ENCODE assay signal across 8 mouse cellular contexts in genomic region chr13:36577916-36578568, GRCm38 (mm10).
DNase-seq lines count a peak whose midpoint lies in the region; ATAC-seq and TF ChIP-seq lines count a peak whose summit lies in the region.

No protein-coding gene starts in this region.

- no peaks in the 10 kb centered on the region for H3K9me3 ChIP-seq in embryonic facial prominence, embryonic 12.5 days
- no peaks in the 10 kb centered on the region for H3K9me3 ChIP-seq in hindbrain, embryonic 12.5 days (replicated peaks)
- H3K9me3 ChIP-seq in midbrain, embryonic 11.5 days (ENCODE audit: control insufficient read depth, low read length) = no peaks in the 10 kb centered on the region

- no peaks in the 10 kb centered on the region for H3K4me1 ChIP-seq in heart, adult 2 months (ENCODE audit: control insufficient read depth, insufficient read depth, low read length)
- peaks cover 9% of the 10 kb centered on the region for H3K4me1 ChIP-seq in embryonic facial prominence, embryonic 12.5 days
- peaks cover 21% of the 10 kb centered on the region for H3K4me1 ChIP-seq in hindbrain, embryonic 12.5 days
- peaks cover 6% of the 10 kb centered on the region for H3K4me1 ChIP-seq in midbrain, embryonic 11.5 days (ENCODE audit: control insufficient read depth, insufficient read depth, low read length)

- no peak overlapping the region for H3K9ac ChIP-seq in heart, adult 2 months (ENCODE audit: low read depth, low read length)
- H3K9ac ChIP-seq in embryonic facial prominence, embryonic 12.5 days = no peak overlapping the region
- no peak overlapping the region for H3K9ac ChIP-seq in hindbrain, embryonic 12.5 days
- no peak overlapping the region for H3K9ac ChIP-seq in midbrain, embryonic 11.5 days (ENCODE audit: low read length)

- intact Hi-C loops in heart, adult 2 months (cut with DNase I) = loop anchor here (10.0 kb wide), 1 partner anchor 737 kb away; no protein-coding TSS in a partner anchor

- no peaks in the 10 kb centered on the region for H3K36me3 ChIP-seq in heart, adult 2 months (ENCODE audit: control insufficient read depth, insufficient read depth, low read length)
- no peaks in the 10 kb centered on the region for H3K36me3 ChIP-seq in embryonic facial prominence, embryonic 12.5 days
- H3K36me3 ChIP-seq in hindbrain, embryonic 12.5 days = no peaks in the 10 kb centered on the region
- no peaks in the 10 kb centered on the region for H3K36me3 ChIP-seq in midbrain, embryonic 11.5 days (ENCODE audit: control insufficient read depth, insufficient read depth, low read length)

- no peak for TF ChIP-seq POLR2A in heart, adult 2 months (IDR thresholded peaks at IDR 0.05; ENCODE audit: insufficient read depth, low read depth, low read length)

- ATAC-seq in embryonic facial prominence, embryonic 12.5 days (ENCODE audit: insufficient number of reproducible peaks, insufficient read depth, low FRiP score, low TSS enrichment) = 0 out of 2 replicates have a peak, but pooled peaks have one; percentile 12
- ATAC-seq in hindbrain, embryonic 12.5 days (ENCODE audit: low FRiP score) = peak; percentile 33; the same call in 1 of the 2 replicates
- peak; percentile 40 for ATAC-seq in midbrain, embryonic 11.5 days (ENCODE audit: low FRiP score)

- H3K27me3 ChIP-seq in heart, adult 2 months (ENCODE audit: control insufficient read depth, insufficient read depth, low read length) = peaks cover 3% of the 10 kb centered on the region
- H3K27me3 ChIP-seq in embryonic facial prominence, embryonic 12.5 days = no peaks in the 10 kb centered on the region
- no peaks in the 10 kb centered on the region for H3K27me3 ChIP-seq in hindbrain, embryonic 12.5 days
- H3K27me3 ChIP-seq in midbrain, embryonic 11.5 days (ENCODE audit: control insufficient read depth, insufficient read depth, low read length) = no peaks in the 10 kb centered on the region; the same call in 1 of the 2 replicates

- H3K27ac ChIP-seq in heart, adult 2 months = no peak overlapping the region
- no peak overlapping the region for H3K27ac ChIP-seq in embryonic facial prominence, embryonic 12.5 days
- H3K27ac ChIP-seq in hindbrain, embryonic 12.5 days = peak overlapping the region; percentile 62; the same call in 1 of the 2 replicates
- no peak overlapping the region for H3K27ac ChIP-seq in midbrain, embryonic 11.5 days (ENCODE audit: low read depth, low read length)

- TF ChIP-seq EP300 in heart, adult 2 months (IDR thresholded peaks at IDR 0.05; ENCODE audit: insufficient read depth, low read depth, low read length) = no peak

- H3K4me2 ChIP-seq in embryonic facial prominence, embryonic 12.5 days (replicated peaks) = peak overlapping the region; percentile 55; the same call in 1 of the 2 replicates
- H3K4me2 ChIP-seq in hindbrain, embryonic 12.5 days (replicated peaks) = peak overlapping the region; percentile 69
- H3K4me2 ChIP-seq in midbrain, embryonic 11.5 days = peak overlapping the region; percentile 54; the same call in 1 of the 2 replicates

- no peak for TF ChIP-seq CTCF in heart, adult 2 months (IDR thresholded peaks at IDR 0.05)

- DNase-seq in heart, adult 2 months = no peak
- DNase-seq in heart, adult 11 months = no peak
- DNase-seq in midbrain, embryonic 11.5 days (ENCODE audit: low spot score, missing footprints) = peak; percentile 86
- DNase-seq in MN1 (ENCODE audit: low spot score) = no peak
- DNase-seq in ovary, postnatal 10 days (ENCODE audit: low spot score) = no peak
- DNase-seq in ovary, adult 18-20 months (ENCODE audit: low spot score) = no peak

- H3K79me2 ChIP-seq in heart, adult 2 months (replicated peaks; ENCODE audit: control insufficient read depth, insufficient read depth, low read length) = no peaks in the 10 kb centered on the region

- 36% methylated on average over 7 of the region's 7 CpGs for WGBS in heart, adult 2 months
- WGBS in embryonic facial prominence, embryonic 12.5 days = 45% methylated on average over 7 of the region's 7 CpGs
- 61% methylated on average over 7 of the region's 7 CpGs for WGBS in hindbrain, embryonic 12.5 days
- 62% methylated on average over 7 of the region's 7 CpGs for WGBS in midbrain, embryonic 11.5 days

- H3K4me3 ChIP-seq in heart, adult 2 months = peak overlapping the region; percentile 28
- peak overlapping the region; percentile 46; the same call in 1 of the 2 replicates for H3K4me3 ChIP-seq in embryonic facial prominence, embryonic 12.5 days
- H3K4me3 ChIP-seq in hindbrain, embryonic 12.5 days = no peak overlapping the region
- peak overlapping the region; percentile 45; the same call in 1 of the 2 replicates for H3K4me3 ChIP-seq in midbrain, embryonic 11.5 days (ENCODE audit: low read depth, low read length)
